Mouse (Mus musculus) gastrocnemius, adult 8-10 months (tissue): Measurements from ENCODE around the gene Dhodh. TPM values are rescaled to one million over a fixed set of nuclear protein-coding genes. Genes with fewer than 3 reads are reported as not detected.

Experiments
- DNase-seq, 2 experiments: peaks; one replicate each; pipeline ENCODE4 v3.0.0; 2022; ENCODE audit warnings: low spot score in 2 of 2
- total RNA-seq, 4 experiments: library from RNA; stranded (reverse); gene quantifications; 2 replicates each; pipeline ENCODE4 v1.2.4; 2022

Dhodh gene
- total RNA-seq = 10 to 100 TPM; 12.8 to 14.3 (median 13.8) TPM

DNA sequence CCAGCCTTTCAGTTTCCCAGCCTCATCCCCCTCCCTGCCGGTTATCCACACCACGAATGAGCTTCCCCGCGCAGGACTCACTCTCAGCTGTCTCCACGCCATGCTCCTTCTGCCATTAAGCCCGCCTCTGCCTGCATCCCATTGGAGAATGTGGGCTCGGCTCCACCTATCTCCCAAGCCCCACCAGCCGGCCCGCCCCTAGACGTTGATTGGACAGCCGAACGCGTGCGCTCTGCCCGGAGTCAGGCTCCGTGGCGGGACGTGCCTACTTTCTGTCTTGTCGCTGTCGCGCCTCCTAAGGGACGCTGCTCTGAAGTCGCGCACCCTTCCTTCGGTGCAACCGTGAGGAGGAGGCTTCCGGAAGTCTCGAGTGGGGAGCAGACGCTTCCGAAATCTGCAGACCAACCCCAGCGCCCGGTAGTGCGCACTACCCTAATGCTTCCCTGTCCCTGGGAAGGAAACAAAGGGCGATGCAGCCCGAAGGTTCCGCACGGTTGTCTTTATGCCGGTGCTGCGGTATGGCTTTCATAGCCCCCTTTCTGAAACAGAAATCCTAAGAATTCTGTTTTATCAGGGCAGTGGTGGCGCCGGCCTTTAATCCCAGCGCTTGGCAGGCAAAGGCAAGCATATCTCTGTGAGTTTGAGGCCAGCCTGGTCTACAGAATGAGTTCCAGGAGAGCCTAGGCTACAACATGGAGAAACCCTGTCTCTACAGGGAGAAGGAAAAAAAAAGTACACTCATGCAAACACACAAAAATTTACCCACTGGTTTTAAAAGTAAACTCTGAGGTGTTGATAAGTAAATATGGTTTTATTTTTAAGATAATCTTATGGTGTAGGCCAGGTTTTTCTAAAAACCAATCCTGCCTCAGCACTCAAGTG is at the start of gene Dhodh:
TSS of gene Dhodh (minus strand) at position 403 of the 882 bp plus-strand sequence.
- peak; percentile 92 to 93 for DNase-seq

DNA sequence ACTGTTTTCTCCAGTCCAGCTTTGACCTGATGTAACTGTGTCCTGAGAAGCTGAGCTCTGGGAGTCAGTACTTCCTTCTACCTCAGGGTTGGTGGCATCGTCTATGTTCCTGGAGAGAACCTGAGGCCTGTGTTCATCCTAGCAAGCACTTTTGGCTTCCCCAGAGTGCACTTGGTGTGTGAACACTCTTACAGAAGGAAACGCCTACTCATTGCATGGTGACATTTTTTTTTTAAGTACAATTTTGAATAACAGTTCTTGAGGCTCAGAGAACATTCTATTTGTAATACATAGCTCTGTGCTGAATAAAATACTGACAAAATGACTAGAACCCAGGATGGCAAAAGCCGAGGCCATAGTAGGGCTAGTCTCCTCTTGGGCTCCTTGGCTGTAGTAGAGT is 48.4 kb upstream of the Dhodh start:
- no peak for DNase-seq

DNA sequence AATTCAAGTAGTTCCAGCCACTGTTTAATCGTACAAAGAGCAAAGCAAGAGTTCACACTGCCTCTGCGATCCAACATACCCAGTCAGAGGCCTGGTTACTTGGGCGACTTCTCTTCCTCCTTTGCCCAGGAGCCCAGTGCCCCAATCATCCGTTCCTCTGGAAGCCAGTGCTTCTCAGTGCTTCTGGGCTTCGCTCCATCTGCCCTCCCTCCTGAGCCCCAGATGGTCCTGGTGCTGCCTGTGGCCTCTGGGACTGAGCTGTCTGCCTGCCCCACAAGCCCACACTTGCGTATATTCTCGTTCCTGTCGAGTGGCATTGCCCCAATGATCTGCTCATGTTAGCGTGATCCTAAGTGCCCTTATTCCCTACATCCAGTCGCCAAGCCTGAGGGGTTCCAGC is 42.3 kb upstream of the Dhodh start:
- no peak for DNase-seq

DNA sequence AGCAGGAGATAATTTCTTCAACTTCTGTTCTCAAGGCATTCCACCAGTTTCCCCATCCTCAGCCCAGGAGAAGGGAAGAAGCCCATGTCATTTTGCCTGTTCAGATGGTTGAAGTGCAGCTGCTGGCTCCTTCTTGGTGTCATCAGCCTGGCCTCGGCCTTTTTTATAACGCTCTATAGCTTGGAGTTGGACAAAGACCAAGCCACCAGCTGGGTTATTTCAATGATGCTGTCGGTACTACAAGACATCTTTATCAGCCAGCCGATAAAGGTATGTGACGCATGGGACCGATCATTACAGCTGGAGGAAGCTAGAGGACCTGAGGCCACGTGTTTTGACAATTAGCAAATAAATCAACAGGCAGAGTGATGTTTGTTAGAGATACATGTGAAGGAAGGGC is 40.0 kb upstream of the Dhodh start:
- DNase-seq = no peak

DNA sequence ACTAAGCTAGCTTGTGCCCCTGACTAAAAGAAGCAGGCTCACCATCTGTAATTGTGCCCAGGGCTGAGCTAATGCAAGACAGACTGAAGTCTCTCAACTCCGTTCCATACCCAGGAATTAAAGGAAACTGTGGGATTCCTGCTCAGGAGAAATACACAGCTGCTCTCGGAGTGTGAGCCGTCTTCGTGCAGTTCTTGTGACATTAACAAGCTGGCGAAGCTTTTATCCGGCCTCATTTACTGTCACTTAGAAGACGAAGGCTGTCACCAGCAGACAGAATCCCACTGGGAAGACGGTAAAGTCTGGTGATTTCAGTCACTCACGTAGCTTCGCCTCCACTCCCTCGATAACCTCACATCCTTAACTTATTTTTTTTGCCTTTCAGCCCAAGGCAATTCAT is 38.9 kb upstream of the Dhodh start:
- no peak for DNase-seq

DNA sequence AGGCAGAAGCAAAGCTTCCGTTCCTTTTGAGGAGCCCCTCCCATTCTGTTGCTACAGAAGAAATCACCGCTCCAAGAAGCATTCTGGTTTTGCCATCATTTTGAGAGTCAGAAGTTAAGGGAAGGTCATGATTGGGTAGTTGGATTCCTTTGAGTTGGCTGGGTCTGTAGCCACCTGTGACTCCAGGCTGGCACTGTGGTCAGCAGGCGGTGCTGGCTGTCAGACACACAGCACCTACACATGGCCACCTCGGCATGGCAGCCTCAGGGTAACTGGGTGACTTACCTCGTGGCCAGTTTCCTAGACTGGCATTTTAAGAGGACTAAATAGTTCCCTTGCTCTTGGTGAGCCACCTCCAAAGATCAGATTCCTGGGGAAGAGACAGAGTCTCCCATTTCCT is 32.8 kb upstream of the Dhodh start:
- DNase-seq = no peak

DNA sequence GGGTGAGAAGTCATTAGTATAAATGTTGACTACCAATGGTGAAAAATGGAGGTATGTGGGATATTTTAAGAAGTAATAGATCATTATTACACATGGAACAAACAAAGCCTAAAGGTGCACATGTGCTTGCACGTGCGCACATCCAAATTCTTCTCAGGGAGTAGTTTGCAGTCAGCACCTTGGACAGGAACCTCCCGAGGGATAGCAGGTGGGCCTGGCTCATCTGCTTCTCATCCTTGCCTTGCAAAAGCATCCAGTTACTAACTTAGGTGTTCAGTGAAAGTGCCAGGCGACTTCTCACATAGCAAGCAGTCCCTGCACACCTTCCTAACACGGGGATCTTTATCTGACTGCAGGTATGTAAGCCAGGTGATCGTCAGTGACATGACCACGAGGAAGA is 31.9 kb upstream of the Dhodh start:
- DNase-seq = no peak

DNA sequence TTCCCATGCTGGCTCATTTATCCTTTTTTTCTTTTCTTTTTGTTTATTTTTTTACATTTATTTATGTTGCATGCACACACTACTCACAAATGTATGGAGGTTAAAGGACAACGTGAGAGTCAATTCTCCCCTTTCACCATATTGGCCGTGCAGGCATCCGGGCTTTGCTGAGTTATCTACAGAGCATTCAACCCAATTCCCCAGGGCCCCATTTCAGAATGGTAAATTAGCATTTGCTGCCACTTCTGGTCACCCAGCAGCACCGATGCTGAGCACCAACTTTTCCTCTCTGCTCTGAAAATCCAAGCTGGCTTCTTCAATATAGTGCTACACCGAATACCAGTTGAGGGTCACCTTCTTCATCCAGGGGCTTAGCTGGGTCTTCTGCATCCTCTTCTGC is 30.4 kb upstream of the Dhodh start:
- no peak for DNase-seq

DNA sequence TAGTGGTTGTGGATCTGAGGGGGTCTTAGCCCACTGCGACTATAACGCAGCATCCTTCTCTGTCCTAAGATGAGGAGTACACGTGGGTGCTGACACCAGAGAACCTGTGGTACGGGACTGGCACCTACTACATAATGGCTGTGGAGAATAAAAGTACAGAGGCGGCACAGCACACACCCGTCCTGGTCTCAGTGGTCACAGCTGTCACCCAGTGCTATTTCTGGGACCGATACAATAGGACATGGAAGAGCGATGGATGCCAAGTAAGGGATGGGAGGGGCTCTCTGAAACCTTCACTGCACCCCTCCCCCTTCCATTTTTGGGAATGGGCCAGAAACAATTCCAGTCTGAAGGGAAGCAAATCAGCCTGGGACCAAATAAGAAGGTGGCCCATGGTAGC is 26.7 kb upstream of the Dhodh start:
- DNase-seq = no peak

DNA sequence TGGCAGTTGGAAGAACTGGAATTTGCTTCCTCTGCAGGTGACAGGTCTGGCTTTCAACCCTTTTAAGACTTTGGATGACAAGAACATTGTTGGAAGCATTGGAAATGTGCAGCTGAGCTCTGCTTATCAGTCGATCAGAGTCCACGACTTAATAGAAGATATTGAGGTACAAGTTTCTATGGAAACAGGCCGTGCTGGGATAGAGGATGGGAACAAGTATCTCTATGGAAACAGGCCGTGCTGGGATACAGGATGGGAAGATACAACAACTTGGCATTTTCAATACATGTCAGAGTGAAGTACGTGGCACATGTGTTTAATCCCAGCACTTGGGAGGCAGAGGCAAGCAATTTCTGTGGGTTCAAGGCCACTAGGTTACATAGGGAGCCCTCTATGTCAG is 24.0 kb upstream of the Dhodh start:
- no peak for DNase-seq

DNA sequence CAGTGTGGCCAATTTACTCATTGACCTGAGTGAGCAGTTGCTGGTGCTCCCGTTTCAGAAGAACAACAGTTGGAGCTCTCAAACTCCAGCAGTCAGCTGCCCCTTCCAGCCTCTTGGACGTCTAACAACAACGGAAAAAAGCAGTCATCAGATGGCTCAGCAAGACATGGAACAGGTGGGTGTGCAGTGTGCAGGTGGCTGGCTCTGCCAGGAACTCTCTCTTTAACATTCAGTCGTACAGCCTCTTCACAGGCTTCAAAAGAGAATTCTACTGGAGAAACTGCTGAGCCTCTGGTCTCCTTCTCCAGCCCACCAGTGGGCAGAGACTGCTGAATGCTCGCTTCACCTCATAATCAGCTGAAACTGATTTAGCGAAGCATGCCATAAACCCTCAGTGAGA is 20.2 kb upstream of the Dhodh start:
- no peak for DNase-seq

DNA sequence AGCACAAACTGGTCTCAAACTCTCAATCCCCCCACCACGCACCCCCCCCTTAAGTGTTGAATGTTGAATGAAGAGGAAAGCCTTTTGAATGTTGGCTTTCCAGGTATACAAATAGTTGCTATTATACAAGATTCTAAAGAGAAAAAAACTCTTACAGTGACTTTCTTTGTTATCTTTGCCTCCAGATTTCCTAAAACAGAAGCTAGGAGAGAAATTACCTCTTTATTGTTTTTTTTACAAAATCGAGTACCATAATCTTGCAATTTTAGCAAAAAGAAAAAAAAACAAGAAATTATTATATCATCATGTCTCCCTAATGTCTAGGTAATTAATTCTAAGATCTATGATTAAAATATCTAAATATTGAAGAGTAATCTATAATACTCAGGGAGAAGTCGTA is 7.1 kb upstream of the Dhodh start:
- DNase-seq = no peak

DNA sequence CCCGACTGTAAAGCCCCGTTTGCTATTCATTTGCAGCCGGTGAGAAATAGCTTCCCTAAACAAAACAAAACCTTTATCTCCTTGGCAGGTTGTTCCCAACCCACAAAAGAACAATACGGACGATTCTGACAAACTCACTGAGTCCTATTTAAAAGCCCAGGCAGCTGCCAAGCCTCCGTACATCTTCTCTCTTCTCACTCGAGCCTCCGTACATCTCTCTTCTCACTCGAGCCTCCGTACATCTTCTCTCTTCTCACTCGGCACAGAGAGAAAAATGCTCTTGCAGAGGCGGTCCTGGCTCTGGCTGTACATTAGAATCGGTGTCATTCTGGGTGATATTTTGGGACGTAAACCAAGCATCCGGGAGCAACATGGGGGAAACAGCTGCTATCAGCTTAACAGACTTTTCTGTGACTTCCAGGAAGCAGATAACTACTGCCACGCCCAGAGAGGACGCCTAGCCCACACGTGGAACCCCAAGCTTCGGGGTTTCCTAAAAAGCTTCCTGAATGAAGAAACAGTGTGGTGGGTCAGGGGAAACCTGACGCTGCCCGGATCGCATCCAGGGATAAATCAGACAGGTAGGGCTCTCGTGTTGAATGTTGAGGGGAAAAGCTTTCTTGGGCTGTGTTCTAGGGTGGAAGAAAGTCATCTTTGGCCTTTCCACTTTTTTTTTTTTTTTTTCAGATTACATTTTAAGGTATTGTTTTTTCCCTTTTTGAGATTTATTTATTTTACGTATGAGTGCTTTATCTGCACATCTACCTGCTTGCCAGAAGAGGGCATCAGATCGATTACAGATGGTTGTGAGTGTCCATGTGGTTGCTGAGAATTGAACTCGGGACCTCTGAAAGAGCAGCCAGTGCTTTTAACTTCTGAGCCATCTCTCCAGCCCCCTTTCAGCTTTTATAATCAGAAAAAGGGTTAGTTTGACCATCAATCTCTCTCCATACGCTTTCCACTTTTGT is 6.1 kb upstream of the Dhodh start, which contains the start of gene Pkd1l3:
TSS of gene Pkd1l3 (plus strand) at position 275 of the 968 bp plus-strand sequence.
- DNase-seq = no peak

DNA sequence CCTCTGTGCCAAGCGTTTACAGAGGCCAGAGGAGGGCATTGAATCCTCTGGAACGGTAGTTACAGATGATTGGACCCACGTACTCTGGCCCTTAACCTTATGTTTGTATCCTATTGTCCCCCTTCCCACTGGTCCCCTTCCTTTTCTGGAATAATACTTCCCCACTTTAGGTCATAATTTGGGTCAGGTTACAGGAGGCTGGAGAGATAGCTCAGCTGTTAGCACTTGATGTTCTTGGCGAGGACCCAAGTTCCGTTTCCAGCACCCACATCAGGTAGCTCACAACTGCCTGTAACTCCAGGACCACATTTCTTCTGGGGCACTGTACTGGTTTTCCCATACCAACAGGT is 655 bp upstream of the Dhodh start:
- peak; percentile 36 to 44 for DNase-seq

DNA sequence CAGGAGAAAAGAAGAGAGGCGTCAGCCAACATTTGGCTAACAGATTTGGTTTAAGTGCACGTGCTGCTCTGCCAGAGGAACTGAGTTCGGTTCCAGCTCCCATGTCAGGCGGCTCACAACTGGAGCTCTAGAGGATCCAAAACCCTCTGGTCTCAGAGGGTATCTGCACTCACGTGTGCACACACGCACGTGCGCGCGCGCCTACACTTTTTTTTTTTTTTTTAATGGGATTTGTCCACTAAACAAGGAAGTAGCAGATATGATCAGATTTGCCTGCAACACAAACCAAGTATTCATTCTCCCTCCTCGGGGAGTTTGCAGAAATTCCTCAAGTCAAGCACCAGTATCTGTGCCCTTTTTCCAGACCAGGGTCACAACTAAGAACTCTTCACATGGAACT is 823 bp downstream of the Dhodh start:
- no peak for DNase-seq

DNA sequence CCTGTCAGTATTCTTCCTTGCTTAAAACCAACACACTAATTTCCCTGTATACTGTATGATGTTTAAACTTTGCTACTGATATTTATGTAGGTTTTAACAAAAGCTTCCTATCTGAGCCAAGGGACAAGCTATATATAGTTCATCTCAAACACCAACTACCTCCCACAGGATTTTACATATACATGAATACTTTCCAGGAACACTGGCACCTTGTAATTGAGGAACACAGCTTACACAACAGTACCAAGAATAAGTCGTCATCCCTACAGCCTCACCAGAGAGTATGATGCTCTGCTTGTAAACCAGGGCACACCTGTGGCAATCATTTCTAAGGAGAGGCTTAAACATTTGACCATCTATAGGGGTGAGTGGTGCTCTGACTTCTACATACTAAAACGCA is 1.7 kb downstream of the Dhodh start:
- DNase-seq = no peak

DNA sequence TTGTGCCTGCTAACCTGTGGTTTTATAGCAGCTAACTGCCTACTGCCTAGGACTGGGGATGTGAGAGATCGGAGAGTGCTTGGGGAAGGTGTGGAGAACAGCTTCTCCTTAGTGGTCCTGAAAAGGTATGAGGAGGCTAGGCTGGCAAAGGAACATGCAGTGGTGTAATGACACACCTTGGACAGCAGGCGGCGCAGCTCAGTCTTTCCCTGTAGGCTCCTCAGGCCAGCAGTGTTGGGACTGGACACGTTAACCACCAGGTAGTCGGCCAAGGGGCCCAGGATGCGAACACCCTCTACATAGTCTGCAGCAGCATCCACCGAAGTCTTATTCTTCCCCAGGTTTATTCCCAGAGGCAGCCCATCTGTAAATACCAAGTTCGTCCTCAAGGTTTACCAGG is 12.6 kb downstream of the Dhodh start:
- no peak for DNase-seq

DNA sequence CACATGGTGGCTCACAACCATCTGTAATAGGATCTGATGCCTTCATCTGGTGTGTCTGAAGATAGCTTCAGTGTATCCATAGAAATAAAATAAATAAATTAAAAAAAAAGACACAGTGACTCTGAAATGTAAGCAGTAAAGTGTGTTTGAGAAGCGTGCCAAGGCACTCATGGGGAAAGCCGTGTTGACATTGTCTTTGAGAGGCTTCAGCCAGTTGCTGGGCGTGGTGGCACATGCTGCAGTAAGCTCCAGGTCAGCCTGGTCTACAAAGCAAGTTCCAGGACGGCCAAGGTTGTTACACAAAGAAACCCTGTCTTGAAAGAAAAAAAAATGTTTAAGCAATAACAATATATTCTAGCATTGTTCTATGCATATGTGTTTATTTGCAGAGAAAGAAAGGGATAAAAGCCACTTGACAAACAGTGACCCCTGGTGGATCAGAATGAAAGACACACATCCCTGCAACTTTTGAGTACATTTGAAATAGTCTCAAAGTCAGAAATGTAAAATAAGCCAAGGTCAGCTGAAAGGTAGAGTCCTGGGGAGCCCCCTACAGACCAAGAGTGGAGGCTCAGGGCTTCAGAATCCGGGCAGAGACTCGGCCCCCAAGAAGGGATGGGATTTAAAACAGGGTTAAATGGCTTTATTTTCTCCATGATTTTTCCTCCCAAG is 15.2 kb downstream of the Dhodh start:
- DNase-seq = no peak

DNA sequence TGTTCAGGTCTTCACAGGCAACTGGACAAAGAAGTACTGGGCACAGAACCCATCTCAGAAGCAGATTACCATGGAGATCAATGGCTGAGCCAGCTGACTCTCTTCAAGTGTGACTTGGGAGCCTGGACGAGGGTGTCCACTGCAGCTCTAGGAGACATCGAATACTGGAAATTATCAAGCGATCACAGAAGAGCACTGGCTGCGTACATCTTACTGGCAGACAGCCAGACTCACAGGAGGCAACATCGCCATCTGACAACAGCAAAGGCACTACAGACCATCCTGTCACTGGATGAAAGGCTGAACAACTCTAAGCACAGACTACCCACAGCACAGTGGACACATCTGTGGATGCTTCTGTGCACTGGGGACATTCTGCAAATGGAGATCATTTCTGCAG is 16.3 kb downstream of the Dhodh start:
- no peak for DNase-seq

DNA sequence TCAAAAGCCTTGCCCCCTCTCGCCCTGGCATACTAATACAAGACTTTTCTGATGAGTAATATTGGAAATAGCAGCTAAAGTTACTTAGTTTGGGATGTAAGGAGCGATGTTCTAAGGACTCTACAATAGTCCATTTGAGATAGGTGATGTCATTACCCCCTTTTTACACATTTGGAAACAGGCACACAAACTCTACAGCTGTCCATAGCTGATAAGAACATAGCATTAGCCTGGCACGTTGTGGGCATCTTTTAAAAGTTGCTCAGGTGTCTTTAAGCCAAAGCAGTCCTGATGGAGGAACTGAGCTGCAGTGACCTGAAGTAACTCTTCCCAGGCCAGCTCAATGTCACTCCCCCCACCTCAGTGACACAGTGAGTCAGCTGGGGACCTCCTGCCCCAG is 17.1 kb downstream of the Dhodh start:
- no peak for DNase-seq

DNA sequence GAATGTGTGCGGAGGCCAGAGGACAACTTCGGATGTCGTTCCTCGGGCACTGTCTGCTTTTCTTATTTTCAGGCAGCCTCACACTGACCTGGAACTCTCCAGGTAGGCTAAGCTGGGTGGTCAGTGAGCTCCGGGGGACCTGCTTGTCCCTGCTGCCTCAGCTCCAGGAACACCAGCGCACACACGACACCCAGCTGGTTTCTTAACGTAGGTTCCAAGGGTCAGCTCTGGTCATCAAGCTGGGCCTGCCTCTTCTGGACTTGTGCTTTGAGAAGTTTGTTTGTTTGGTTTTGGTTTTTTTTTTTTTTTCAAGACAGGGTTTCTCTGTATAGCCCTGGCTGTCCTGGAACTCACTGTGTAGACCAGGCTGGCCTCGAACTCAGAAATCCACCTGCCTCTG is 17.6 kb downstream of the Dhodh start:
- no peak for DNase-seq

DNA sequence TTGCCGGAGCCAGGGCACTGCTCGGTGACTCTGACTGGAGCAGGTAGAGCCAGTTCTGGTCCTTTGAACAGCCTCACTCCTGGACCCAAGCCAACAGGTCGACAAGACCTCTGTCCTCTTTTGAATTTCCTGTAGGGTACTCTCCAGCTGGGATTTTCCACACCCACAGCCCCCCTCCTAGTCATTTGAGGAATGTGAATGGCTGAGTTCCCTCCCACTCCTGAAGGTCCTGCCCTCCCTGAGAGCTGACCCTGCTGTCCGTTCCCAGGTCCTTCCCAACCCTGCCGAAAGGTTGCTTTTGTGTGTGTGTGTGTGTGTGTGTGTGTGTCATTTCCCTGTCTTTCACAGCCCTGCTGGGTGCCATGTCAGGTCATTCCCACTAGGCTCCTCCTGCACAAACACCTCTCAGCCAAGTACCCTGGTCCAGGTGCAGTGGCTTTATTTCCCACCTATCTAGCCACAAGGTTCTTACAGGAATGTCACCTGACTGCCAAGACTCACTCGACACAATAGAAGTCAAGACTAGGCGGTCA is 21.4 kb downstream of the Dhodh start:
- DNase-seq = no peak
